Mouse (Mus musculus): ENCODE measurements around the gene Cstf1.

The Cstf1 gene

DNA sequence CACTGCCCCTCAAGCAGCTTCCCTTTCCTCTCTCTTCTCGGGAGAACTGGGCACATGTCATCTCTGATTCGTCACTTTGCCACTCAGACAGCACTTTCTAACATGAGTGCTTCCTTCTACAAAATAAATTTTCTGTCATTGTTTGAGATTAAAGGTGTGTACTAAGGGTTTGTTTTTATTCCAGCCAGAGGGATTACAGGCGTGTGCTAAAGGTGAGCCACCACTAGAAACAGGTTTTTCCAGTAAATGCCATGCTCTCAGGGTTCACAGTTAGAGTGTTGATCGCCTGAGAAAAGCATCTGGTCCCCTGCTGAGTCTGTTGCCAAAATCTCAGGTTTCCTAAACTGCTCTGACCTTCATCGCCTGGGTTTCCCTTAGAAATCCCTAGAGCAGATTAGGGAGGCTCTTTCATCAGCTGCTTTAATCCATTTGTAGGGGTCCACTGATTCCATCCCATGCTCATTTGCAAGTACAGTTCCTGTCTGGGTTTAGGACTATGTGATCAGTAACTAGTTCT lies 6.6 kb downstream of the Cstf1 start:
- DNase-seq (ENCODE audit: low read depth, low spot score), result no peak

DNA sequence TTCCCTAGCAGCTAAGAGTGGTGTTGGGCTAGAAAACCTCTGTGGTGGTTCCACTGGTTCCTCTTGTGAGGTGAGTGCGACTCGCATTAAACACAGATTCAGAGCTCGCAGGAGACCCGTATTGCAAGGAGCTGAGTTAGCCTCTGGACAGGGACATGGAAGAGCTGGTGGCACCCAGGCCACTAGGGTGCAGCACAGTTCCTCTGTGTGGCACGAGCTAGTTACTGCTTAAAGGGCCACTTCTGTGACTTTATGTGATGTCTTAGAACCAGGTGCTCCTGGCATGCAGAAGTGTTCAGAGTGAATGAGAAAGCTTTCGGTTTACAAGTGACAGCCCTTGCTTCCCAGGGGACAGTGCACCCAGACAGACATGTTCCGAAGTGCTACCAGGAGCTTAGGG lies 7.9 kb downstream of the Cstf1 start:
- peak; percentile 78 for DNase-seq (ENCODE audit: low read depth, low spot score)

DNA sequence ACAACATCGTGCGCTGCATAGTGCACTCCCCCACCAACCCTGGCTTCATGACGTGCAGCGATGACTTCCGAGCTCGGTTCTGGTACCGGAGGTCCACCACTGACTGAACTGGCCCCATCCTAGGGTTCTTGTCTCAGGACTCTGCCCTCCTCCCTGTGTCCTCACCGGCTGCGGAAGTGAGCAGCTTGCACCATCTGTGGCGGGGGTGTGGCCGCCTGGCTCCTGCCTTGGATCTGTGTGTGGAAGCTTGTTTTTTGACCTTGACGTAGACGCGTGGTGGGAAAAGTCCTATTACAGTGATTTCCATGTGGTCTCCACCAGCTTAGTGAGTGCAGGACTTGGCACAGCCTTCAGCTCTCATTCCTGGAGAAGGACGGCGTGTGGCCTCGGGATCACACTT lies 10.0 kb downstream of the Cstf1 start:
- no peak for DNase-seq (ENCODE audit: low read depth, low spot score)

DNA sequence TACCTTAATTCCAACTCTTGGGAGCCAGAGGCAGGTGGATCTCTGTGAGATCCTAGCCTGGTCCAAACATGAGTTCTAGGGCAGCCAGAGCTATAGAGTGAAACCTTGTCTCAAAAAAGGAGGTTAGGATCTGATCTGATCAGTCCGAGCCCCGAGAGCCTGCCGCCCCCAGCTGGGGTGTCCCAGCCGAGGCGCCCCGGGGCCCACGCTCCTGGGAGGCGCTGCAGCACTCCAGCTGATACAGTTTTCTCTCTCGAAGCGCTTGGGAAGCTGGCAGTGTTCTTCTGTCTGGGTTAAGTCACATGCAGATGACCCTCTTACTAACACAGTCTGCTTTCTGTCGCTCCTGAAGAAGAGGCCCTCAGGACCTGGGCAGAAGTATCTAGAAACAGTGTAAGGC lies 10.9 kb downstream of the Cstf1 start:
- no peak for DNase-seq (ENCODE audit: low read depth, low spot score)

DNA sequence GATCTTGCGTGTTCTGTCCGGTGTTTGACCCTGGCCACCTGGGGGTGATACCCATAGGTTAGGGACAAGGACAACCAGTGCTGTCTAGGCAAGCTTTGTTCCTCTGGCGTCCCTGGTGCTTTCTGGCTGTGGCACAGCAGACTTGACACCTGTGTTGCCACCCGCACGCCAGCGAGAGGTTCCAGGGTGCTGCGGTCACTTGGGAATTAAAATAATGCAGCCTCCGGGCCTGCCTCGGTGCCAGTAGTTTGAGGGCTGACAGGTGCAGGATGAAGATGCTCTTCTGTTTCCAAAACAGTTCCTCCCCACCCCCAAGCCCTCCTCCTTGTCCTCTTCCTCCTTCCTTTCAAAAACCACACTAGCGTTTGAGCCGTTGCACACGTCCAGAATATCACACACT lies 11.4 kb downstream of the Cstf1 start:
- DNase-seq (ENCODE audit: low read depth, low spot score), result no peak

DNA sequence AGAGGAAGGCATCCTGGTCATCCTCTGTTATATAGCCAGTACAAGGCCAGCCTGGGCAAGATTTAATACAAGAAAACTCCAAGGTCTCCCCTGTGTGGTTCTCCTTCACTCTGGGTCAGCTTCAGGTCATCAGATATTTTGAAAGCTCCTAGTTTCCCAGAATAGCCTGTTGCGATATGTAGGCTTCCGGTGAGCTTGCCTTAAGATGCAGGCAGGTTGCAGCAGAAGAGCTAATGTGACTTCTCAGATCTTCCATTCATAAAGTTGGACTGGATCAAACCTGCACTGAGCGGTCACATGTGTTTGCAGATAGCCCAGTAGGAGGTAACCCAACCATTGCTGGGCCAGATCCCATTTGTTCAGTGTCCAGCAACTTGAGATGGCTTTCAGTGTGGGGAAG lies 14.2 kb downstream of the Cstf1 start:
- no peak for DNase-seq (ENCODE audit: low read depth, low spot score)

DNA sequence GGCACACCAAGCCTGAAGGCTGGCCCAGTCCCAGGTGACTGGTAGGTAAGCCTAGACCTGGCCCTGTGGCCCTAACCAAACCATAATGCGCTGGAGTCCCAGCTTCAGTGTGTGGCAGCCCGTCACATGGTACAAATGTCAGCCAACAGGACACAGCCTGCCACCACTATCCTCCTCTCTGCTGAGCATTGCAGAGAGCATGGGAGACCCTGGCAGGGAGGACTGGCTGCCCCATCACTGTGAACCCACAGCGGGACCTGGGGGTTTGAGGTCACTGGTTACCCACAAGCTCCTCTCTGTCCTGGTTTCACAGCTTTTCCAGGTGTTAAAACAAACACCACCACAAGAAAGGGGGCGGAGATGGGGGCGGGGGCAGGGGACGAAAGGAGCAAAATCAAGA lies 19.9 kb downstream of the Cstf1 start:
- DNase-seq (ENCODE audit: low read depth, low spot score), result peak; percentile 65

DNA sequence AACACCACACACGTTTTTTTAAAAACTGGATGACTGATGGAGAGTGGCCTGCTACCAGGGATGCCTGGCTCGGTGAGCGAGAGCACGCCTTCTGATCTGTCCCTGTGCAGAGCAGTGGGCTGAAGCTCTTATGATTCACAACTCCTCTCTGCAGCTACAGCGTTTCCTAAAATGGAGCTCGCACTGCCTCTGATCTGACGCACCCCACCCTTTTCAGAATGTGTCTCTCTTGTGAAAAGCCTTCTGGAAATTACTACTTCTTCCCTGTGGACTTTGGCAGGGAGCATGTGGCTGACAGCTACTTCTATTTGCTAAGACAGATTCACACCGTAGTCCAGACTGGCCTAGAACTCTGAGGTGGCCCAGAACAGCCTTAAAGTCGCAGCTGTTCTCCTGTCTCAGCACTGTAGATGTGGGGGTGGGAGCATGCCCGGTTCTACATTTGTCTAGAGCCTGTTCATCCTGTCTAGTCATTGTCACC lies 21.6 kb downstream of the Cstf1 start:
- no peak for DNase-seq (ENCODE audit: low read depth, low spot score)

DNA sequence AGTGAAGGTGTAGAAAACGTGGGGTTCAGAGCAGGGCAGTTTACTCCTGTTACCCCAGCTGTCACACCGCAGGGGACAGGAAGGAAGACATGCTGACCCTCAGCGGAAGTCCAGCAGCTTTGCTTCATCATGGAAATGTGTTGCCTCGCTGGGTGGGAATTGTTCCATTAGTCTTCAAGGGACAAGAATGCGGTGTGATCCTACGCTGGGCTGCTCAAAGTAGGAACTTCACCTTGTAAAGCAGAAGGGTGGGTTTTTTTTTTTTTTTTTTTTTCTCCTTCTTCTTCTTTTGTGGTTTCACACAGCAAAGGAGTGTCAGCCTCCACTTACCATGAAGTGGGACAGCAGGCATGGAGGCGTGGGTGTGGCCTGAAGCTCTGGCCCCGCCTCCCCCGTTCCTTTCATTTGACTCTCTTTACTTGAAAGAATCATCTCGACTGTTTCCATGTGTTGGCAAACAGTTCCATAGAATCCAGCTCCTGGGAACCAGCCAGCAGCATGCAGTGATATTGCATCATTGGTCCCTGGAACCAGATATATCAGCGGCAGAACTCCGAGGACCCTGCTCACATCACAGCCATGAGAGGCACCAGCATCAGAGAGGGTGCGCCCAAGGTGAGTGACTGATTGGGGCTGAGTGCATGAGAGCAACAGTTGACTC lies 23.0 kb downstream of the Cstf1 start, which contains the start of gene Cass4:
TSS of gene Cass4 (plus strand) at position 404 of the 661 bp plus-strand sequence.
- DNase-seq (ENCODE audit: low read depth, low spot score), result peak; percentile 84

DNA sequence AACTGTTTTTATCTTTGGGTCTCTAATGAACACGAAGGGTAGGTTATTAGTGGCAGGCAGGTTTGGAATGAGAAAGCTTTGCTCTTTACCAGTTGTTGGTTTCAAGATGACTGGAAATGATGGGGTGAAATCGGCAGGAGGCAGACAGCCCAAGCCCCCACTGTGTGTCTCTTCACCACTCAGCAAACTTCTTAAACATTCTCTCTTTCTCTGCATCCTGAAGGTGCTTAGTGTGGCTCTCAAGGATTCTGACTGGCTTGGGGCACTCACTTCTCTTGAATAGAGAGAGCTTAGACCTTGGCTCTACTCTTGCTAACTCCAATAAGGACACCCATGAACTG lies 23.5 kb downstream of the Cstf1 start:
- DNase-seq (ENCODE audit: low read depth, low spot score), result no peak

DNA sequence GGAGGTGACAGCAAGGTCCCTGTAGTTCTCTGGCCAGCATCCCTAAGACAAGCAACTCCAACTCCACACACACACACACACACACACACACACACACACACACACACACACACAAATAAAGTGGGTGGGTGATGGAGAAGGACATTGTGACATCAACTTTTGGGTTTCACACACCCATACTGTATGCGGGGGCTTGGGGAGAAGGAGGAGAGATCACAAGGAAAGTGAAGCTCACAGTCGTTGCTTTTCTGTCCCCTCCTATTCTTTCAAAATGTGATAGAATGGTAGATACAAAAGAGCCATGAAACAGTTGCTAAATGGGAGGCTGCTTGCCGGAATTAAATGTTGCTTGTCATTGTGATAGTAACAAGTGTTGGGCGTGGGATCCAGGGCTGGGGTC lies 24.2 kb downstream of the Cstf1 start:
- DNase-seq (ENCODE audit: low read depth, low spot score), result no peak

DNA sequence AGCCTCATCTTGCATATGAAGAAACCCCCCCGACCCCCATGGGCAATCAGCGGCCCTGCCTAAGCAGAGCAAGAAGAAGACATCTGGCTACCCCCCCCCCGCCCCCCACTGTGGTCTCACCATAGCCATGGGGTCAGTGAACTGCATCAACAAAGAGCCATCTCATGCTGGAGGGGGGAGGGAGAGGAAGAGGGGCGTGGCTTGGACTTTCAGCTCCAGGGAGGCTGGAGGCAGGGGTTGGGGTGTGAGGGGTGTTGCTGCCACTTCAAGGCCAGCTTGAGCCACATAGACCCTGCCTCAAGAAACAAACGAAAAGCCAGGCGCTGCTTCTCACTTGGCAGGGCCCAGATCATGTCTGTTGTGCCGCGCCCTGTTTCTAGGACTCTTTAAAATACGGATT lies 25.5 kb downstream of the Cstf1 start:
- DNase-seq (ENCODE audit: low read depth, low spot score), result no peak

DNA sequence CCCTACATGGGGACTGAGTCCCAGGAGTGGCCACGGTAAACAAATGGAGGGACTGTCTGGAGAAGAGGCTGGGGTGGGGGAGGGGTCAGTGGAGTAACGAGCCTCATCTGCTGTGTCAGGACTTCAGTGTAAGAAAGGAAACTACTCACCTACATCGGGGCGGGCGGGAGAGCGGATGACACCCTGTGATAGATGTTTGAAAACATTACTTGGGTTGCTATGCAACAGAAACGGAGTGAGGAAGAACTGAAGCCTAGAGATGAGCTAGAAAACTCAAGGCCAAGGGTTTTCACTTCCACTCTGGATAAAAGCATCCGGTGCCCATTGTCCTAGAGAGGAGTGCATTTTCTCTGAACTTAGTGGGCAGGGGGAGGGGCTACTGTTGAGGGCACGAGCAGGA lies 29.4 kb downstream of the Cstf1 start:
- peak; percentile 95 for DNase-seq (ENCODE audit: low read depth, low spot score)

DNA sequence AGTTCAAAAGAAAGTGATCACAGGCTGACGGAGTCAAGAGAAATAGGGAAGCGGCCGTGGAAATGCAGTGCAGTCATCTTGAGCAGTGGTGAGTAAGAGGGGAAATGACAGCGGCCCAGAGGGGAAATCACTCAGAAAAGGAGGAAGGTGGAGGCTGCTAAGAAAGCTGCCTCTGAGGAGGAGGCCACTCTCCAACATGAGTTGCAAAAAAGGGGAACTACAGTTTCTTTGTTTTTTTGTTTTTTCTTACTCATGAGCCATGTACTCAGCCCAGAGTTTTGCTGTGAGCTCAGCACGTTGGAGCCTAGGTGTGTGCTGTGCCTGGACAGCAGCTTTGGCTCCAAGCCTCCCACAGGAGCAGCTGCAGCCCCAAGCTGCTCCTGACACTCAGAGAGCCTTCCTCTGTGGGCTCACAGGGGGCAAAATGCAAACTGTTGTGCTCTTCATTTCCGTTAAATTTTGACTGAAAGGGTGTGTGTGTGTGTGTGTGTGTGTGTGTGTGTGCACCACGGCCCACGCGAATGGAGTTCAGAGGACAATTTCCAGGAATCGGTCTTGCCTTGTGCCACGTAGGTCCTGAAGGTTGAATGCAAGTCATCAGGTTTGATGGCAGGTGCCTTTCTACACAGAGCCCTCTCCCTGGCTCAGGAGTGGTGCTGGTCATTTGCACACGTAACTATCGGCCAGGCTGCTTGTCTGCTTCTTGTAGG lies 30.8 kb downstream of the Cstf1 start:
- DNase-seq (ENCODE audit: low read depth, low spot score), result peak; percentile 85

DNA sequence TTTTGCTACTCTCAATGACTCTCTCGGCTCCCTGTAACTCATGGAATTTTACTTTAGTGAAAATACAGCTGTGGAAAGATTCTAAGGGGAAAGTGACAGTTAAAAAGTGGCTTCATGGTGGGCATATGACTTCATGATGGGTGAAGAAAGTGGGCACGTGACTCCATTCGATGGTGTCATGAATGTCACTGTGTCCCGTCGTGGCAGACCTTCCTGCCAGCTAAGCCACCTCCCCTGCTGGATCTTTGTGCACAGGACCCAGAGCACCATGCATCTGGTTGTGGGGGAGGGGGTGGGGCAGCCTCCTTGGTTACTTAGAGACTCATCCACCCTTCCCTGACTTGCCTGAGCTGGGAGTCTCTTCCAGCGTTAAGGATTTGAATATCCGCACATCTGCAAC lies 33.8 kb downstream of the Cstf1 start:
- no peak for DNase-seq (ENCODE audit: low read depth, low spot score)

DNA sequence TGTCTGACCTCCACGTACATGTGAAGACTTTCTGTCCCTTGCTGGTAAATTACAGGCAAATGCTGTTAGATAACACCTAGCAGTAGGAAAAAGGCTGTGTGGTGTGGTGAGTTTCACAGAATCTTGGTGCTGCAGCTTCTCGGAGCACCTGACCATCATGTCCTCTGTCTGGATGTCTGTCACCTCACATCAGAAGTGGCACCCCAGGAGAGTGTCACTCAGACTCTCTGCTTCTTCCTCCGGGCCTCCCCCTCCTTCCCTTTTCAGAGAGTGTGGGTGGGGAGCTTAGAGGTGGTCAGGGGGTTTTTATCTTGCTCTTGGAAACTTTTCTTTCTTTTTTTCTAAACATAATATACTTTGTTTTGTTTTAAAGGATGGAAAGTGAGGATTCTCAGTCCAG lies 34.5 kb downstream of the Cstf1 start:
- peak; percentile 61 for DNase-seq (ENCODE audit: low read depth, low spot score)

DNA sequence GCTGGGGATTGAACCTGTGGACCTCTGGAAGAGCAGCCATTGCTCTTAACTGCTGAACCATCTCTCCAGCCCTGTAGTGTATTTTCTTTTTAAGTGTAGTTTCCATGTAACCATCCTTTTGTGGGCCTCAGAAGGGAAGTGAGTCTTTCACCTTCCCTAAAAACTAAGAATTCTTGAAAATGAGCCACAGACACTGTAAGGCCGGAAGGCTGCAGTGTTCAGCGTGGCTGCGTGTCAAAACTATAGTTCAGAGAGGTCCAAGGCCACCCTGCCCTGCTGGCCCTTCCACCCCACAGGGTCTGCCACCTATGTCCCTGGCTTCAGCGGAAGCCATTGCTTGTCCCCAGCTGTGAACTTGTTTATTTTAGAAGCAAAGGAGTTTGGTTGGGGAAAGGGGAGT lies 35.7 kb downstream of the Cstf1 start:
- no peak for DNase-seq (ENCODE audit: low read depth, low spot score)

DNA sequence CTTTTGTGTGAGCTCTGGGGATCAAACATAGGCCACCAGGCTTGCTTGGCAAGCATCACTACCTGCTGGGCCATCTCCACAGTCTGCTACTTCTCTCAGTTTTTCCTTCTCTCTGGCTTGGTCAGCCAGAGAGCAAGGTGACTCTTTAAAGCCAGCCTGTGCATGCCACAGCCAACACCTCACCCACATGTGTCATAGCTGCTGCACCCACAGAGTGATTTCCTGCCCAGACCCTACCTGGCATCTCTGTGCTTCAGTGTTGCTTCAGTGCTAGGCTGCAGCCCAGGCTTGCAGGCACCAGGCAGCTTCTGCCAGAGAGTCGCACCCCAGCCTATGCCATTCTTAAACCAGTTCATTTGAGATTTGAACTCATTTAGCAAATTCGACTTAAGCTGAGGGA lies 37.0 kb downstream of the Cstf1 start:
- peak; percentile 42 for DNase-seq (ENCODE audit: low read depth, low spot score)

DNA sequence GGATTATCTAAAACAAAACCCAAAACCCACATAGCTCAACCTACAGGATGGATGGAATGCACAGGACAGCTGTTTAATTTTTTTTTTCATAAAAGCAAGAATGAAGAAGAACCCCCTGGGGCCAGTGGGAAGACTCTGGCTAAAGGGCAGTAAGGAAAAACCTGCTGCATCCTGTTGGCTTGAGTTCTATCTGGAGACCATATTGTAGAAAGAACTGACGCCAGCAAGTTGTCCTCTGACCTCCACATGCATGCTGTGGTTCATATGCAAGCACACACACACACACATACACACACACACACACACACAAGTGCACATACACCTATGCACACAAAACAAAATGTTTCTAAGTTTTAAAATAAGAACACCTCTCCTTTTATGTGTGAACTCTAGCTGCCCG lies 40.2 kb downstream of the Cstf1 start:
- no peak for DNase-seq (ENCODE audit: low read depth, low spot score)

DNA sequence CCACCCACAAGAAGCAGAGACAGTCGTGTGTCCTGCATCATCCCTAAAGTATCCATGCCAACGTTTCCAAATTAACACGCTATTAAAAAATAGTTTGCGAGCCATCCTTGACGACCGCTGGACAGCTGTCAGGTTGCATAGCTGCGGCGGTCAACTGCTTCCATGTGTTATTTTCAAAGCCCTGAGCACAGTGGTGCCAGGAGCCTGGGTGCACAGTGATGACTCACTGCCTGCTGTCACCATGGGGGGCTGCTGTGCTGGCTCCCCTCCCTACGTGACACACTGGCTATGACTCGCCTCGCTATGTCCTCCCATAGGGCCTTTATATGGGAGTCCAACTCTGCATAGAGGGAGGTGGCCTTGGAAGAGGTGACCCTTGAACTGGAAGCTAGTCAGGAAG lies 40.6 kb downstream of the Cstf1 start:
- DNase-seq (ENCODE audit: low read depth, low spot score), result no peak

DNA sequence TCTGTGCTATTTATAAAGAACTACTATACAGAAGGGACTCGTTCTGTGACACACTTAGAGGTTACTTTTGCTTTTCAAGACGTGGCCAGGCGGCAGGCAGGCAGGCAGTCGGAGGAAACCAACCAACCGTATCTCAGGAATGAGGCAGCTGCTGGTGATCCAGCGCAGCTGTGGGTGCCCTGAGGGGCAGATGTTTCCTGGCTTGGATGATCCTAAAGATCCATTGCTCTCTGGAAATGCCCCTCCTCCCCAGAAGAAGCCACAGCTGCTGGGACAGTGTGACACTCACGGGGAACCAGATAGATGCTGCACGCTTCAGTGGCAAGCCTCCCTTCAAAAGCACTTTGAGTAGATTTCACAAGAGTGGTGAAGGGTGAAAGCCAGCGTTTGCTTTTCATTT lies 42.0 kb downstream of the Cstf1 start:
- DNase-seq (ENCODE audit: low read depth, low spot score), result no peak

DNA sequence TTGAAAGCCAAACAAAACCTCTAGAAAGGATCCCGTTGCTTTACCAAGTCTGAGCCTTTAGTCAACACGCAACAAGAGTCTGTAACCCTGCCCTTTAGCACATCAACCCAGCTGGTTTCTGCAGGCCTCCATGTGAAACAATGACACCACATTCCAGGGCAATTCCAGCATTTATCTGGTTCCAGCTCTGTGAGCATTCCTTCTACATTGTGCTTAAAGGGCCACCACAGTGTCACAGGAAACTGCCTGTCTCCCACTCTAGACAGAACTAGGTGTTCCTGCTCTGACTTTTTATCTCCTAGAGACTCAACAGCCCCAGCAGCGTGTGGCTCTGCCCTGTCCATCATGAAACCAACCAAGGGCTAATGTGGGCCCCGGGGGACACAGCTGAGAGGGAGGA lies 42.8 kb downstream of the Cstf1 start:
- no peak for DNase-seq (ENCODE audit: low read depth, low spot score)

DNA sequence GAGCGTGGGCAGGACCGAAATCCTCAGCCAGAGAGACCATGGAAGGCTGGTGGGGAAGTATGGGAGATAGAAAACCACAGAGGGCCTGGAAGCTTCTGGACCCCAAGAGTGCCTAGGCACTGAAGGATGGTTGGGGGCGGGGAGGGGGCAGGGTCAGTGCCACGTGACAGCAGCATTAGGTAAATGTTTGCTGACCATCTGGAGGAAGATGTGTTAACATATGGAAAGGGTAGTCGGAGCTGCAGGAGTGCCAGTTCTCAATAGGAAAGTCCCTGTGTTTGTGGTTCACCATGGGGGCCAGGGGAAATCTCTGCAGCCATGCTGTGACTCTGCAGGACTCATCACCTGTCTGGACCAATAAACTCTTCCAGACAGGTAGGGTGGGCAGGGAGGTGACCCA lies 43.4 kb downstream of the Cstf1 start:
- DNase-seq (ENCODE audit: low read depth, low spot score), result no peak

Data from CD4-positive helper T cell, adult 2 months (primary cell).